Mouse (Mus musculus) brain, embryonic 18.5 days (tissue): Measurements from ENCODE around the gene Wfikkn1.

ENCODE experiments used
- DNase-seq: peaks from one replicate; pipeline ENCODE4 v3.0.0-alpha.2; 2012; ENCODE audit warnings: low read depth, low spot score

Wfikkn1 gene

GRCm38 (mm10) chr17:25880196-25880910 is at the start of gene Wfikkn1:
TSS of gene Wfikkn1 (minus strand) at chr17:25880858.
- no peak for DNase-seq

DNA sequence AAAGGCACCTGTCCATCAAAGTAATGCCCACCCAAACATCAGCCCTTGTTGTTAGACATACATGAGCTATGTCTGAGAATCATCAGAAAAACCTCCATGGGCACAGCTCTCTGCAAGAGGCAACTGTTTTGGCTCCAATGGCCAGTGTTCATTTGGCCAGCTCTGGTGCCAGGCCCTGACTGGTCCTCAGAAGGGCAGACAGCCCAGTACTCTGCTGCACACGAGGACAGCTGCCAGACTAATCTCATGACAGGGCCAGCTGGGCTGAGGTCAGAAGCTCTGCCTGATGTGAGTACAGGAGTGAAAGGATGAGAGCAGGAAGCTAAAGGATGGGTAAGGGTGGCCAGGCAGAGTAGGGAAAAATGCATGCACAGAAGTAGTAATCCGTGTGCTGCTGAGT is 44.7 kb upstream of the Wfikkn1 start:
- DNase-seq: no peak

- no peak for DNase-seq
Measured at GRCm38 (mm10) chr17:25922120-25922519, 41.5 kb upstream of the Wfikkn1 start.

GRCm38 (mm10) chr17:25919786-25920642 is 39.4 kb upstream of the Wfikkn1 start:
- DNase-seq: peak; percentile 100

GRCm38 (mm10) chr17:25919144-25919785 is 38.6 kb upstream of the Wfikkn1 start, which contains the start of gene Rab40c:
TSS of gene Rab40c (minus strand) at chr17:25919727.
- peak; percentile 6 for DNase-seq

- no peak for DNase-seq
Measured at GRCm38 (mm10) chr17:25918037-25918750, 37.5 kb upstream of the Wfikkn1 start.

DNA sequence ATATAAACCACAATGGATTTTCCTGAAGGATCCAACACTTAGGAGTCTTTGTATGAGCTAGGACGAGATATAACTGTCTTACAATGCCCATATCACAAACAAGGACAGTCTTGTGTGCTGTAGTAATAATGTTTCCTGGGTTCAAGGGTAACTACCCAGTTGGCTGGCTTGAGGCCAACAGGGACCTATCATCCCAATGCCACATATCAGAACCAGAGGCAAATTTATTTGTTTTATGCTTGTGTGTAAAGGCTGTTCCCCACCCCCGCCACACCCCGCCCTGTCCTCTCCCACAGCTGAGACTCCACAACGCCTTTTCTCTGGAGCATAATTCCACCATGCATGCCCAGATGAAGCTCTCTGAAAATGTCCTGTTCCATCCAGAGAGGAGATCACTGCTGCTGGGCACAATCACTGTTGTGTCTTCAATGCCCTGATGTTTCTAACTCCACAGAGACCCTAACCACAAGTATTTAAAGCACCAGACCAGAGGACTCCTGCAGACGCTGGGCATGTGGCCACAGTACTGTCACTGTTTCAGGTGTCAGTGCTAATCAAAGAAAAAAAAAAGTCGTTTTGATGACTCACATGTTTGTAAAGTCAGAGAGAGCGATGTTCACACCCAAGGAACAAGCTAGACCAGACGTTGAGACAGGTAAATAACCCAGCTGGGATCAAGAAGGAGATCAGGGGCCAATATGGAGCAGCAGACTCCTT is 36.4 kb upstream of the Wfikkn1 start:
- no peak for DNase-seq

- no peak for DNase-seq
Measured at GRCm38 (mm10) chr17:25914295-25914694, 33.6 kb upstream of the Wfikkn1 start.

DNA sequence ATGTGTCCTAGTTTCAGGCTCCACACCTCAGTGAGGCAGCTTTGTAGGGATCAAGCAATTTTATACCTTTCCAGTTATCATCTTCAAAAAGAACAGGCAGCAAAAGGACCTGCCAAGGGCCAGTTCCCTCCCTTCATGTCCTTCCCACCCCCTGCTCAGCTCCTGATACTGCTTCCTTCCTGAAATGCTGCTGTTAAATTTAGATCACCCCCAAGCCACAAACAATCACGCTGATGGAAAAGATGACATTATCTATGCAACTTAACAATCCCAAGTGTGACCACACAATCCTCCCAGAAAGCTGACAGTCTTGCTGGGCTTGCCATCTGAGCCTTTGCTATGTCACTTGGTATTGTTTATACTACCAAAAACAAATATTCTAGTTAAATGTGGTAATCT is 33.2 kb upstream of the Wfikkn1 start:
- no peak for DNase-seq

DNA sequence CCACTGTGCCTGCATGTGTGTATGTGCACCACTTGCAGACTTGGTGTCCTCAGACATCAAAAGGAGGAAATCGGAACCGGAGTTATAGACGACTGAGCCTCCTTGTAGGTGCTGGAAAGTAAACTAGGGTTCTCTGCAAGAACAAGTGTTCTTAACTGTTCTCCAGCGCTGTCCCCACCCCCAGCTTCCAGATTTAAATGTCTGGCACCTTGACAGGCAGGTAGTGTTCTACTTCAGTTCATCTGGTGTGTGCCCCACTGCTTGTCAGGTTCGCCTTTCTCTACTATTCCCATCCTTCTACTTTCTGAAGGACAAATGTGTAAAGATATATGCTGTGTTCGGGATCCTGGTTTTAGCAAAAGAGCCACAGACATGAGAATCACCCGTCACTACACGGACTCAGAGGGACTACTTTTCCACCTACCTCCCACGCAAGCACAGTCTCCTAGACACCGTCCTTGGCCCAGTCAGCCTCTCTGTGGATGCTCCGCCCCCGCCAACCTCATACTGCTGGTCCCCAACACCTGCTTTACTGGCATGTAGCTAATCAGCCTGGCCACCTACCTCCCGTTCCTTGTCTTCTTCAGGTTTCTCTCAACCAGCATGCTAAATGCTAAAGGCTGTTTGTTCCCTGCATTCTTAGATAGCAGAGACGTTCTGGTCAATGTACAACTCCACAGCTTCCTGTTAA is 32.7 kb upstream of the Wfikkn1 start:
- no peak for DNase-seq

DNA sequence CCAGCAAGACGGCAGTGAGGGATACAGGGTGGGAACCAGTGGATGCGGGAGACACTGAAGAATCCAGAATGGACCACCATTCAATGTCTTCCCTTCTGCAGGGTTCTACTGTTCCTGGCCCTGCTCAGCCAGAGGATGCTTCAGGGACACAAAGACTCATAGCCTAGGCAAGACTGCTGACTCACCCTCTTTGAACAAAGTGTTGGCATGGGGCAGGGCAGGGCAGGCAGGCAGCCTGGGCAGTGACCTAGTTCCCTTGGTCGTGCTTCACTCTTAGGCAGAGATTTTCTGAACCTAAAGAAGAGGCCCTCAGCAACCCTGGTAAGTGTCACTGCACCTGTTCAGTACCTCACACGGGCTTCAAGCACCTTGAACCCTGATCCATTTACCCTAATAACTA is 31.2 kb upstream of the Wfikkn1 start:
- DNase-seq: no peak

DNA sequence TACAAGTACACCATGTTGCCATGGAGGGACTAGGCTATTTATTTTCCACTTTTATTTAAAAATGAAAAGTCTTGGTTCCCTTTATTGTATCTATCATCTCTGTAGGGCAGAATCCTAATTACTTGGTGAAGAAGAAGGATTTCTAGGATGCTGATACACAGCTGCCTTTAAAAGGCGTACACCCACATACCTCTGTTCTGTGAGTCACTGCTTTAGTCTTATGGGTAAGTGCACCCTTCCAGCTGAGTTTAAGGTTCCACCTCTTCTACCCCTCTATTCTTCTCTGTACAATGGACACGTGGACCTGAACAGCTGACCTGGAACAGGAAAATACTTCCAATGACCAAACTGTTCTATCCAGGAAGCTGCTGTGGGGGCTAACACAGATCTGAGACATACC is 27.0 kb upstream of the Wfikkn1 start:
- DNase-seq: no peak

- DNase-seq: no peak
Measured at GRCm38 (mm10) chr17:25903061-25903460, 22.4 kb upstream of the Wfikkn1 start.

DNA sequence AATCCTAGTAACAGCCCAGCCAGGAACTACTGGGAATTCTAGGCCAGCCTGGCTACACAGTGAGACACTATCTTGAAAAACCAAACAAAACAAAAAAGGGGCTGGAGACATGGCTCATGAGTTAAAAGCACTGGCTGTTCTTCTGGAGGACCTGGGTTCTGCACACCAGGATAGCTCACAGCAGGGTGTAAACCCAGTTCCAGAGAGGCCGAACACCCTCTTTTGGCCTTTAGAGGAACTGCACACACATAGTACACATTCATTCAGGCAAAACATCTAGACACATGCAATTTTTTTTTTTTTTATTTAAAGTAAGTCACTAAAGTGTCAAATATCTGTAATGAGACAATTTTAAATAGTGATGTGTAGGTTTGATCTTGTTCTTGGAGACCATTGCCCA is 19.5 kb upstream of the Wfikkn1 start:
- no peak for DNase-seq

DNA sequence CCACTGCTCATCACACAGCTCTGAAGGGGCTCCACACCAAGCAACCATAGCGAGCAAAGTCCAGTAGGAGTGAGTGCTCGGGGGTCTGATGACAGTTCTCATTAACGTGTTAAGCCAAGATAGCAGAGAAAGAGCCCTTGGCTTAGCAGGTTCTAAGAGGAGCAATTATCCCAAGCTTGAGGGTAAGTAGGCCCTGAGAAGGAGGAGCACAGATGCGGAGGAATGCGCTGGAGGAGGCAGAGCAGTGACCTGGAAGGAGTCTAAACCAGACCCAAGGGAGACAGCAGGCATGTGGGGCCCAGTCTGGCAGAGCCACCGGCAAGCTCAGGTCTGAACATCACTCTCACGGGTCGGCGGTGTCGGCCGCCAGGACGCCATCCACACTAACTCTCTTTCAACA is 15.2 kb upstream of the Wfikkn1 start:
- DNase-seq: no peak

GRCm38 (mm10) chr17:25895415-25895814 is 14.8 kb upstream of the Wfikkn1 start:
- DNase-seq: no peak

GRCm38 (mm10) chr17:25893975-25894617 is 13.4 kb upstream of the Wfikkn1 start:
- no peak for DNase-seq

DNA sequence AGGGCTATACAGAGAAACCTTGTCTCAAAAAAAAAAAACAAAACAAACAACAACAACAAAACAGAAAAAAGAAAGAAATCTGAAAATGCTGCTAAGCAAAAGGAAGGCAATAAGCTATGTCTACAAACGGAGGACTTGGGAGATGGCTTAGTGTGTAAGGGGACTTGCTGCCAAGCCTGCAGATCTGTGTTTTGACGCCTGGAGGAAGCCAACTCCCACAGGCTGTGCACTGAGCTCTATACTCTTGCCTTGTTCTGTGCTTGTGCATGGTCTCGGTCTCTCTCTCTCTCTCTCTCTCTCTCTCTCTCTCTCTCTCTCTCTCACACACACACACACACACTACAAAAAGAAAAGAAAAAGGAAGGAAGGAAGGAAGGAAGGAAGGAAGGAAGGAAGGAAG is 8.2 kb upstream of the Wfikkn1 start:
- no peak for DNase-seq

GRCm38 (mm10) chr17:25887467-25887866 is 6.8 kb upstream of the Wfikkn1 start:
- no peak for DNase-seq

DNA sequence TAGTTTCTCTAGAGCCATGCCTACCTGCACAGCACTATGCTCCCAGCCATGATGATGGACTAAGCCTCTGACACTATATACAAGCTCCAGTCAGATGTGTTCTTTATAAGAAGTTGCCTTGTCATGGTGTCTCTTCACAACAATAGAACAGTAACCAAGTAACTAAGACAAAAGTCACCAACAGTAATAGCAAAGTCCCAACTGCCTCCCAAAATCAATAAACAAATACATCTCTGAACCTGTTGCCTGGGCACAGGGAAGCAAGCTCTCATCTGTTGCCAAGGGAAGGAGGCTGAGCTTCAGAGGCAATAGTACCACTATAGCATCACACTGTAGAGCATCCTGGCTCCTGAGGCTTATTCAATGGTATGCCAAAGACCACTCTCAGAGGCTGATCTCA is 6.1 kb upstream of the Wfikkn1 start:
- DNase-seq: no peak
